In the genomic region with DNA sequence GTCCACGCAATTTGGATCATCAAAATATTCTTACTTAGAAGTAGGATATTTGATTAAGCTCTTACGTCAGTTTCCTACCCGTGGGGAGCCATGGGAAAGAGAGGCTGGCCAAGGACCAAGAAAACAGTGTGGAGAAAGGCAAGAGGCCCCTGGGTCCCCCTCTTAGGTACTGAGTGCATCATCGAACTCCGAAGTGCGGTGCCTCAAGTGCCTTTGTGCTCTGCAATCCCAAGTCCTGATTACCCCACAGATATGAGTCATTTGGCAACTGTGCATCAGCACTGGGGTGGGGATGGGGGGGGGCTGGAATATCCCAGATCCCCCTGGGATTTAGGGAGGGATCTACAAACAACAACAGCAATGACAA, we compare ENCODE assay signal across 9 mouse cellular contexts. TPM values are rescaled to one million over a fixed set of nuclear protein-coding genes. Genes with fewer than 3 reads are reported as not detected.
DNase-seq lines count a peak whose midpoint lies in the region; ATAC-seq and TF ChIP-seq lines count a peak whose summit lies in the region.
"Had no signal": no experiment of that assay in that cellular context is flagged by ENCODE, and none has a peak within 500 bp of the region (broad histone marks: within the 10 kb centered on the region; RNA-seq: fewer than 3 reads in every experiment).

No protein-coding gene starts in this region.

- ATAC-seq in intestine, postnatal 0 days, result no peak

- intact Hi-C loops in heart, adult 2 months (cut with DNase I), result no loop called here

- TF ChIP-seq POLR2A in heart, adult 2 months (IDR thresholded peaks at IDR 0.05; ENCODE audit: insufficient read depth, low read depth, low read length), result no peak
- no peak for TF ChIP-seq POLR2A in small intestine, adult 2 months (IDR thresholded peaks at IDR 0.05; ENCODE audit: low read depth, low read length)

- H3K4me2 ChIP-seq in intestine, postnatal 0 days (replicated peaks; ENCODE audit: low read depth), result no peak overlapping the region

- no peak overlapping the region for H3K4me3 ChIP-seq in heart, adult 2 months
- no peak overlapping the region for H3K4me3 ChIP-seq in intestine, postnatal 0 days (ENCODE audit: low read depth, low read length)
- no peak overlapping the region for H3K4me3 ChIP-seq in small intestine, adult 2 months (ENCODE audit: low read depth, low read length)

- peak overlapping the region; percentile 69 for H3K27ac ChIP-seq in heart, adult 2 months
- peak overlapping the region; percentile 7; the same call in 1 of the 2 replicates for H3K27ac ChIP-seq in intestine, postnatal 0 days (ENCODE audit: low read depth, low read length)
- H3K27ac ChIP-seq in small intestine, adult 2 months (ENCODE audit: insufficient read depth, low read depth, low read length), result 0 out of 2 replicates have a peak overlapping the region, but pooled peaks have one; percentile 55

- H3K27me3 ChIP-seq in heart, adult 2 months (ENCODE audit: control insufficient read depth, insufficient read depth, low read length), result 0 out of 2 replicates have a peak, but pooled peaks cover 1% of the 10 kb centered on the region
- H3K27me3 ChIP-seq in intestine, postnatal 0 days (replicated peaks; ENCODE audit: control insufficient read depth, insufficient read depth, low read length), result no peaks in the 10 kb centered on the region
- H3K27me3 ChIP-seq in small intestine, adult 2 months (ENCODE audit: control insufficient read depth, insufficient read depth, low read length), result no peaks in the 10 kb centered on the region

- no peak for TF ChIP-seq EP300 in heart, adult 2 months (IDR thresholded peaks at IDR 0.05; ENCODE audit: insufficient read depth, low read depth, low read length)

- no peak for TF ChIP-seq CTCF in heart, adult 2 months (IDR thresholded peaks at IDR 0.05)
- no peak for TF ChIP-seq CTCF in intestine, postnatal 0 days (IDR thresholded peaks at IDR 0.05; ENCODE audit: low read depth)
- no peak for TF ChIP-seq CTCF in small intestine, adult 2 months (IDR thresholded peaks at IDR 0.05; ENCODE audit: extremely low read depth, insufficient read length, insufficient replicate concordance, low read depth, low read length)

- H3K36me3 ChIP-seq in heart, adult 2 months (ENCODE audit: control insufficient read depth, insufficient read depth, low read length), result no peaks in the 10 kb centered on the region; the same call in 1 of the 2 replicates
- H3K36me3 ChIP-seq in intestine, postnatal 0 days (ENCODE audit: control insufficient read depth, insufficient read depth), result no peaks in the 10 kb centered on the region; the same call in 1 of the 2 replicates
- H3K36me3 ChIP-seq in small intestine, adult 2 months (ENCODE audit: control insufficient read depth, insufficient read depth, low read length), result no peaks in the 10 kb centered on the region

- peak; percentile 33 to 62 for DNase-seq in lung, adult 18-20 months
- DNase-seq in lung, postnatal 14 days, result no peak
- peak; percentile 58 for DNase-seq in heart, adult 2 months
- no peak for DNase-seq in cerebellum, postnatal 25 days
- DNase-seq in left cerebral cortex, adult 9 months (ENCODE audit: low spot score in 2 of 2), result no peak
- DNase-seq in right cerebral cortex, postnatal 10 days (ENCODE audit: low spot score in 2 of 2), result no peak

- WGBS in heart, adult 2 months, result 32% methylated on average over 6 of the region's 6 CpGs
- 49% methylated on average over 6 of the region's 6 CpGs for WGBS in intestine, postnatal 0 days
- WGBS in small intestine, adult 2 months, result 69% methylated on average over 6 of the region's 6 CpGs

- H3K9me3 ChIP-seq in intestine, postnatal 0 days (ENCODE audit: control insufficient read depth), result no peaks in the 10 kb centered on the region
- H3K9me3 ChIP-seq: G1E had no signal

- peaks cover 24% of the 10 kb centered on the region for H3K4me1 ChIP-seq in heart, adult 2 months (ENCODE audit: control insufficient read depth, insufficient read depth, low read length)
- H3K4me1 ChIP-seq in intestine, postnatal 0 days (replicated peaks; ENCODE audit: control insufficient read depth, insufficient read depth, low read length), result no peaks in the 10 kb centered on the region
- peaks cover 3% of the 10 kb centered on the region; the same call in 1 of the 2 replicates for H3K4me1 ChIP-seq in small intestine, adult 2 months (ENCODE audit: control insufficient read depth, insufficient read depth, insufficient read length, low read length)

- no peak overlapping the region for H3K9ac ChIP-seq in heart, adult 2 months (ENCODE audit: low read depth, low read length)
- no peak overlapping the region for H3K9ac ChIP-seq in intestine, postnatal 0 days (ENCODE audit: low read depth, low read length)

- peaks cover 2% of the 10 kb centered on the region for H3K79me2 ChIP-seq in heart, adult 2 months (replicated peaks; ENCODE audit: control insufficient read depth, insufficient read depth, low read length)

RNA-seq across cellular contexts. Expression of gene Fstl1, which starts 12.3 kb away (rescaled TPM):
- 10 to 100 TPM; 43.6 to 57.6 TPM for total RNA-seq in heart, adult 2 months (2021)
- 39.7 and 68.4 TPM in 2 replicates for polyA plus RNA-seq in heart, adult 2 months (2012; rRNA removed)
- polyA plus RNA-seq in intestine, postnatal 0 days (2015; fragmentation: Nextera tagmentation; extraction: Ambion mirVana), result 125 and 139 TPM in 2 replicates
- 4.7 and 5.4 TPM in 2 replicates for polyA plus RNA-seq in small intestine, adult 2 months (2012; rRNA removed)

Comparison
In these comparisons a context has a peak if more than half of its experiments do, and no peak if none do; other contexts are left out.
1. DNase-seq: peak in lung, adult 18-20 months (2 of 2) and heart, adult 2 months (2 of 2); none in lung, postnatal 14 days (single experiment), cerebellum, postnatal 25 days (0 of 2), left cerebral cortex, adult 9 months (0 of 2) and right cerebral cortex, postnatal 10 days (0 of 2).
2. H3K27ac ChIP-seq: peak in every context shown above with its lines; median percentile 69 in heart, adult 2 months; 55 in small intestine, adult 2 months; 7 in intestine, postnatal 0 days.